Mouse (Mus musculus) heart, embryonic 12.5 days (tissue): Measurements from ENCODE around the gene Wnt11. TPM values are rescaled to one million over a fixed set of nuclear protein-coding genes. Genes with fewer than 3 reads are reported as not detected.

ENCODE experiments used
- ATAC-seq: fragments of 200-750 bp; cut with Nextera tagmentation; 2 replicates; pipeline ENCODE4 v1.8.0; 2017; ENCODE audit warnings: moderate TSS enrichment, moderate library complexity; ENCODE audit not compliant: insufficient number of reproducible peaks, low FRiP score
- H3K27ac ChIP-seq: fragments of 300-500 bp; sonication (generic); 2 replicates; pipeline ENCODE4 v1.5.1; 2016; ENCODE audit warnings: mild to moderate bottlenecking, moderate library complexity; ENCODE audit not compliant: poor library complexity, severe bottlenecking
- H3K27me3 ChIP-seq: fragments of 300-500 bp; sonication (generic); replicated peaks from 2 replicates; pipeline ENCODE4 v1.6.1; 2016; ENCODE audit warnings: mild to moderate bottlenecking, moderate library complexity
- H3K36me3 ChIP-seq: fragments of 300-500 bp; sonication (generic); 2 replicates; pipeline ENCODE4 v1.6.1; 2016; ENCODE audit warnings: mild to moderate bottlenecking, moderate library complexity
- H3K4me1 ChIP-seq: fragments of 300-500 bp; sonication (generic); replicated peaks from 2 replicates; pipeline ENCODE4 v1.6.1; 2016; ENCODE audit warnings: mild to moderate bottlenecking
- H3K4me2 ChIP-seq: fragments of 300-500 bp; sonication (generic); 2 replicates; pipeline ENCODE4 v1.6.1; 2016; ENCODE audit warnings: mild to moderate bottlenecking, moderate library complexity
- H3K4me3 ChIP-seq: fragments of 300-500 bp; sonication (generic); 2 replicates; pipeline ENCODE4 v1.5.1; 2016; ENCODE audit warnings: mild to moderate bottlenecking
- H3K9ac ChIP-seq: fragments of 300-500 bp; sonication (generic); 2 replicates; pipeline ENCODE4 v1.6.1; 2016; ENCODE audit warnings: mild to moderate bottlenecking, moderate library complexity
- H3K9me3 ChIP-seq: fragments of 300-500 bp; sonication (generic); replicated peaks from 2 replicates; pipeline ENCODE4 v1.6.1; 2016; ENCODE audit warnings: mild to moderate bottlenecking, moderate library complexity
- WGBS: fragments of 180-500 bp; shearing (Covaris S2); methylation state at CpG from one replicate; pipeline ENCODE4 v1.1.7; 2016; 5-methylcytosine and 5-hydroxymethylcytosine counted together
- polyA plus RNA-seq: library from polyadenylated mRNA; unstranded; fragments of >200 nt; fragmentation: Nextera tagmentation; extraction: Ambion mirVana; gene quantifications from 2 replicates; pipeline ENCODE4 v1.2.1, GENCODE M21; 2016

The Wnt11 gene
- polyA plus RNA-seq, 1 experiment from 2014 or later = 26.3 TPM

GRCm38 (mm10) chr7:98888810-98889209 is 53.9 kb downstream of the Wnt11 start:
- Histone ChIP-seq H3K27ac (no peak overlapping the region), H3K4me3 (no peak overlapping the region), H3K9me3 (no peaks in the 10 kb centered on the region), H3K36me3 (peaks cover 28% of the 10 kb centered on the region), H3K4me2 (no peak overlapping the region), H3K4me1 (peaks cover 9% of the 10 kb centered on the region), H3K27me3 (no peaks in the 10 kb centered on the region), H3K9ac (no peak overlapping the region)
- 76% methylated on average over 5 of the region's 5 CpGs for WGBS
- ATAC-seq = no peak

- Histone ChIP-seq H3K9me3 (no peaks in the 10 kb centered on the region), H3K36me3 (peaks cover 24% of the 10 kb centered on the region), H3K27ac (no peak overlapping the region), H3K9ac (no peak overlapping the region), H3K4me1 (peaks cover 13% of the 10 kb centered on the region), H3K27me3 (no peaks in the 10 kb centered on the region), H3K4me2 (no peak overlapping the region), H3K4me3 (no peak overlapping the region)
- ATAC-seq = no peak
- WGBS = 63% methylated on average over 7 of the region's 7 CpGs
These were observed 54.3 kb downstream of the Wnt11 start for GRCm38 (mm10) chr7:98889211-98889610.

GRCm38 (mm10) chr7:98893144-98893543 is 58.2 kb downstream of the Wnt11 start:
- Histone ChIP-seq H3K9ac (no peak overlapping the region), H3K4me3 (no peak overlapping the region), H3K36me3 (peaks cover 2% of the 10 kb centered on the region), H3K27me3 (no peaks in the 10 kb centered on the region), H3K9me3 (no peaks in the 10 kb centered on the region), H3K27ac (no peak overlapping the region), H3K4me2 (no peak overlapping the region), H3K4me1 (peaks cover 44% of the 10 kb centered on the region)
- 87% methylated on average over 5 of the region's 5 CpGs for WGBS
- no peak for ATAC-seq

- Histone ChIP-seq H3K27me3 (no peaks in the 10 kb centered on the region), H3K4me1 (peaks cover 41% of the 10 kb centered on the region), H3K9ac (no peak overlapping the region), H3K9me3 (no peaks in the 10 kb centered on the region), H3K4me2 (no peak overlapping the region), H3K36me3 (no peaks in the 10 kb centered on the region), H3K27ac (peak overlapping the region; percentile 50), H3K4me3 (no peak overlapping the region)
- no peak for ATAC-seq
- 73% methylated on average over 5 of the region's 5 CpGs for WGBS
These were observed 59.4 kb downstream of the Wnt11 start for GRCm38 (mm10) chr7:98894305-98894704.

- Histone ChIP-seq H3K9me3 (no peaks in the 10 kb centered on the region), H3K4me3 (no peak overlapping the region), H3K9ac (0 out of 2 replicates have a peak overlapping the region, but pooled peaks have one; percentile 20), H3K4me2 (peak overlapping the region; percentile 41), H3K27me3 (no peaks in the 10 kb centered on the region), H3K27ac (peak overlapping the region; percentile 50), H3K36me3 (no peaks in the 10 kb centered on the region), H3K4me1 (peaks cover 43% of the 10 kb centered on the region)
- WGBS = 37% methylated on average over 5 of the region's 5 CpGs
- no peak for ATAC-seq
These were observed 59.9 kb downstream of the Wnt11 start for GRCm38 (mm10) chr7:98894768-98895167.

GRCm38 (mm10) chr7:98895501-98896095 is 60.7 kb downstream of the Wnt11 start:
- Histone ChIP-seq H3K27ac (peak overlapping the region; percentile 50), H3K4me2 (peak overlapping the region; percentile 41), H3K9me3 (no peaks in the 10 kb centered on the region), H3K9ac (0 out of 2 replicates have a peak overlapping the region, but pooled peaks have one; percentile 20), H3K4me1 (peaks cover 51% of the 10 kb centered on the region), H3K4me3 (no peak overlapping the region), H3K27me3 (no peaks in the 10 kb centered on the region), H3K36me3 (no peaks in the 10 kb centered on the region)
- no peak for ATAC-seq
- WGBS = 7% methylated on average over 10 of the region's 10 CpGs

- no peaks in the 10 kb centered on the region for H3K27me3 ChIP-seq
- 91% methylated on average over 8 of the region's 8 CpGs for WGBS
- H3K27ac ChIP-seq = no peak overlapping the region
- no peak overlapping the region for H3K9ac ChIP-seq
- H3K4me3 ChIP-seq = no peak overlapping the region
- H3K36me3 ChIP-seq = no peaks in the 10 kb centered on the region
- no peak for ATAC-seq
- no peak overlapping the region for H3K4me2 ChIP-seq
- peaks cover 52% of the 10 kb centered on the region for H3K4me1 ChIP-seq
- H3K9me3 ChIP-seq = no peaks in the 10 kb centered on the region
These were observed 62.4 kb downstream of the Wnt11 start for GRCm38 (mm10) chr7:98897323-98897722.

- no peak for ATAC-seq
- Histone ChIP-seq H3K4me1 (peaks cover 58% of the 10 kb centered on the region), H3K36me3 (no peaks in the 10 kb centered on the region), H3K9ac (no peak overlapping the region), H3K4me2 (no peak overlapping the region), H3K27me3 (no peaks in the 10 kb centered on the region), H3K4me3 (no peak overlapping the region), H3K27ac (no peak overlapping the region), H3K9me3 (no peaks in the 10 kb centered on the region)
- 36% methylated on average over 4 of the region's 4 CpGs for WGBS
These were observed 64.9 kb downstream of the Wnt11 start for GRCm38 (mm10) chr7:98899815-98900214.

- no peak for ATAC-seq
- Histone ChIP-seq H3K27ac (no peak overlapping the region), H3K27me3 (no peaks in the 10 kb centered on the region), H3K4me3 (no peak overlapping the region), H3K9me3 (no peaks in the 10 kb centered on the region), H3K36me3 (peaks cover 1% of the 10 kb centered on the region; the same call in 1 of the 2 replicates), H3K9ac (no peak overlapping the region), H3K4me1 (peaks cover 55% of the 10 kb centered on the region), H3K4me2 (no peak overlapping the region)
- 91% methylated on average over 1 of the region's 1 CpGs for WGBS
These were observed 66.2 kb downstream of the Wnt11 start for GRCm38 (mm10) chr7:98901120-98901519.

GRCm38 (mm10) chr7:98903884-98904283 is 69.0 kb downstream of the Wnt11 start:
- Histone ChIP-seq H3K27ac (no peak overlapping the region), H3K9me3 (no peaks in the 10 kb centered on the region), H3K36me3 (peaks cover 4% of the 10 kb centered on the region; the same call in 1 of the 2 replicates), H3K9ac (peak overlapping the region; percentile 6; the same call in 1 of the 2 replicates), H3K4me2 (no peak overlapping the region), H3K4me3 (no peak overlapping the region), H3K27me3 (no peaks in the 10 kb centered on the region), H3K4me1 (peaks cover 45% of the 10 kb centered on the region)
- ATAC-seq = peak; percentile 55; the same call in 1 of the 2 replicates
- 51% methylated on average over 5 of the region's 5 CpGs for WGBS
